Mouse (Mus musculus) lung, postnatal 0 days (tissue): ENCODE results near the gene Ago4.

Experiments
- CTCF ChIP-seq: IDR thresholded peaks from 2 replicates; pipeline ENCODE4 v1.5.1; 2016; ENCODE audit warnings: antibody characterized with exemption, mild to moderate bottlenecking
- EP300 ChIP-seq: IDR thresholded peaks from 2 replicates; pipeline ENCODE4 v1.6.1; 2016; ENCODE audit warnings: antibody characterized with exemption, mild to moderate bottlenecking, control low read depth

GRCm38 (mm10) chr4:126540487-126541071, 7.3 kb upstream of the Ago4 start:
- no peak for TF ChIP-seq CTCF
- no peak for TF ChIP-seq EP300
